Mouse (Mus musculus): ENCODE data around the gene Gm853. TPM values are rescaled to one million over a fixed set of nuclear protein-coding genes. Genes with fewer than 3 reads are reported as not detected.
A peak's percentile ranks its signal among the peaks of the same experiment; 100 is the strongest.

Gm853 gene
- polyA plus RNA-seq (2015; fragmentation: Nextera tagmentation; extraction: Ambion mirVana): 0.24 TPM in 1 of 2 replicates, not detected in the other

DNA sequence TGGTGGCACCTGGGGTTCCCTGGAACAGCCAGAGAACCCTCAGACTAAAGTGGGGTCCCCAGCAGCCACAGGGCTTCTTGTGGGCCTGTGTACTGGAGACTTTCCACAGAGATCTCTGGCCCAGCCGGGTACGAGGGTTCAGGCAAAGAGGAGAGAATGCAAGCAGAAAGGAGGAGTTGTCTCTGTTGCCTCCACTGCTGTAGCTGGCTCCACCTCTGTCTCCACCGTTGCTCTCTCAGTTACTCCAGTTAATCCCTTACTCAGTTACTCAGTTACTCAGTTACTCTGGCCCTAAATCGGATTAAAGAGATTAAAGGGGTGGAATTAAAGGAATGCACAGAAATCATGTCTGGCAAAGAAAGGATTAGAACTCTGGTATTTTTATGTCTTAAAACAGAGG, at the start of gene Gm853:
Gm853 (minus strand) TSS at position 223 of the 400 bp plus-strand sequence.
- Histone ChIP-seq H3K4me2 (replicated peaks) (no peak within 1 kb of the TSS), H3K27ac (no peak within 1 kb of the TSS), H3K4me1 (replicated peaks) (no peaks in the 10 kb centered on the region), H3K9ac (replicated peaks) (no peak within 1 kb of the TSS), H3K27me3 (no peaks in the 10 kb centered on the region), H3K4me3 (replicated peaks) (no peak within 1 kb of the TSS), H3K36me3 (no peaks in the 10 kb centered on the region), H3K9me3 (no peaks in the 10 kb centered on the region)
- no peak for ATAC-seq
- 46% methylated on average over 4 of the region's 4 CpGs for WGBS

GRCm38 (mm10) chr4:130270611-130271347, 48.6 kb upstream of the Gm853 start:
- no peaks in the 10 kb centered on the region for H3K27me3 ChIP-seq
- H3K9ac ChIP-seq (replicated peaks): no peak overlapping the region
- H3K4me3 ChIP-seq (replicated peaks): no peak overlapping the region
- 89% methylated on average over 6 of the region's 6 CpGs for whole genome bisulfite sequencing
- H3K36me3 ChIP-seq: peaks cover 10% of the 10 kb centered on the region; the same call in 1 of the 2 replicates
- no peak for ATAC-seq
- H3K9me3 ChIP-seq: no peaks in the 10 kb centered on the region
- H3K4me2 ChIP-seq (replicated peaks): no peak overlapping the region
- peaks cover 39% of the 10 kb centered on the region for H3K4me1 ChIP-seq (replicated peaks)
- no peak overlapping the region for H3K27ac ChIP-seq

- ATAC-seq: no peak
- WGBS: 86% methylated on average over 8 of the region's 8 CpGs
- H3K27ac ChIP-seq: no peak overlapping the region
Observed at GRCm38 (mm10) chr4:130270089-130270488, 47.9 kb upstream of the Gm853 start.

DNA sequence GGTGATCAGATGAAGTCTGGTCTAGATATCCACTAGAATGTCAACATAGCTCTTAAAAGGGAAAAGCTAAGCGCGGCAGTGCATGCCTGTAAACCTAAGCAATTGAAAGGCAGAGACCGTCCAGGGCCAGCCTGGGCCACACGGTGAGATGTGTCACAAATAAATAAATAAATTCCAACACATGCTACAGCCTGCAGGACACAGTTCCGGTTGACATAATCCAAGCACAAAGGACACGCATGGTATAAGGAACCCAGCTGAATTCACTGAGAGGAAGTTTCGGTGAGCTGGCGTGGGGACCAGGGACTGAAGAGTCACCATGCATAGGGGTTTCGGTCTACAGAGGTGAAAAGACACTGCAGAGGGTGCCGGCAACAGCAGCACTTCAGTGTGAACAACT, 46.5 kb upstream of the Gm853 start:
- no peaks in the 10 kb centered on the region for H3K9me3 ChIP-seq
- no peak overlapping the region for H3K4me3 ChIP-seq (replicated peaks)
- ATAC-seq: no peak
- H3K27ac ChIP-seq: no peak overlapping the region
- peaks cover 13% of the 10 kb centered on the region for H3K36me3 ChIP-seq
- no peak overlapping the region for H3K9ac ChIP-seq (replicated peaks)
- no peaks in the 10 kb centered on the region for H3K27me3 ChIP-seq
- H3K4me2 ChIP-seq (replicated peaks): no peak overlapping the region
- WGBS: 88% methylated on average over 10 of the region's 10 CpGs
- peaks cover 43% of the 10 kb centered on the region for H3K4me1 ChIP-seq (replicated peaks)

More at GRCm38 (mm10) chr4:130270089-130270488, 47.9 kb upstream of the Gm853 start:
- Histone ChIP-seq H3K4me1 (replicated peaks) (peaks cover 34% of the 10 kb centered on the region), H3K4me2 (replicated peaks) (no peak overlapping the region), H3K9ac (replicated peaks) (no peak overlapping the region), H3K36me3 (peaks cover 10% of the 10 kb centered on the region; the same call in 1 of the 2 replicates), H3K27me3 (no peaks in the 10 kb centered on the region), H3K9me3 (no peaks in the 10 kb centered on the region), H3K4me3 (replicated peaks) (no peak overlapping the region)

DNA sequence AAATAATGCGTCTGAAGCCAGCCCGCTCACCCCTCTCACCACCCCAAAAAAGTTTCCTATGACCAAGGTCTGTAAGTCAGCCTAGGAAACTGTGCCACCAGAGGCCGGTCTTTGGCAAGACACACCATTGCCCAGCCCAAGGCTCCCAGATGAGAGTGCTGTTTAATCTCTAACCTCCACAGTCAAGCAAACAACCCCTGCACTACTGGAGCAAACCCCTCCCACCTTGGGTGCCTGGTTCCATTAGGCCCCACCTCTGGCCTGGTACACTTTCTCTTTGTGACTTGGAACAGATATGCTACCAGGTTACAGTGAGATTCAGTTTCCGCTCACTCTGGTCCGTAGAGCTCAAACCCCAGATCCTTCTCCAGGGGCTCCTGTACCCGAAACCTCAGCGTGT, 44.9 kb upstream of the Gm853 start:
- ATAC-seq: no peak
- Histone ChIP-seq H3K4me3 (replicated peaks) (no peak overlapping the region), H3K4me1 (replicated peaks) (peaks cover 26% of the 10 kb centered on the region), H3K9ac (replicated peaks) (0 out of 2 replicates have a peak overlapping the region, but pooled peaks have one; percentile 7), H3K27me3 (no peaks in the 10 kb centered on the region), H3K36me3 (peaks cover 30% of the 10 kb centered on the region), H3K9me3 (no peaks in the 10 kb centered on the region), H3K27ac (no peak overlapping the region; the same call in 1 of the 2 replicates), H3K4me2 (replicated peaks) (no peak overlapping the region)
- 77% methylated on average over 7 of the region's 7 CpGs for WGBS

- no peak overlapping the region for H3K9ac ChIP-seq (replicated peaks)
- H3K4me3 ChIP-seq (replicated peaks): no peak overlapping the region
- no peak overlapping the region for H3K4me2 ChIP-seq (replicated peaks)
- H3K36me3 ChIP-seq: peaks cover 35% of the 10 kb centered on the region
- H3K4me1 ChIP-seq (replicated peaks): peaks cover 25% of the 10 kb centered on the region
- no peaks in the 10 kb centered on the region for H3K9me3 ChIP-seq
- H3K27me3 ChIP-seq: no peaks in the 10 kb centered on the region
- ATAC-seq: no peak
- 51% methylated on average over 9 of the region's 9 CpGs for WGBS
- no peak overlapping the region for H3K27ac ChIP-seq
Observed at GRCm38 (mm10) chr4:130266601-130267000, 44.4 kb upstream of the Gm853 start.

- ATAC-seq: peak; percentile 66
- peaks cover 25% of the 10 kb centered on the region for H3K4me1 ChIP-seq (replicated peaks)
- no peak overlapping the region for H3K27ac ChIP-seq
- H3K9me3 ChIP-seq: no peaks in the 10 kb centered on the region
- WGBS: 26% methylated on average over 24 of the region's 24 CpGs
- H3K36me3 ChIP-seq: peaks cover 47% of the 10 kb centered on the region
- H3K27me3 ChIP-seq: no peaks in the 10 kb centered on the region
- H3K9ac ChIP-seq (replicated peaks): peak overlapping the region; percentile 44; the same call in 1 of the 2 replicates
- no peak overlapping the region for H3K4me3 ChIP-seq (replicated peaks)
- H3K4me2 ChIP-seq (replicated peaks): peak overlapping the region; percentile 15; the same call in 1 of the 2 replicates
Observed at GRCm38 (mm10) chr4:130264698-130265349, 42.6 kb upstream of the Gm853 start.

GRCm38 (mm10) chr4:130264131-130264530, 41.9 kb upstream of the Gm853 start:
- Histone ChIP-seq H3K9me3 (no peaks in the 10 kb centered on the region), H3K27ac (no peak overlapping the region), H3K9ac (replicated peaks) (peak overlapping the region; percentile 44), H3K27me3 (no peaks in the 10 kb centered on the region), H3K4me2 (replicated peaks) (0 out of 2 replicates have a peak overlapping the region, but pooled peaks have one; percentile 15), H3K36me3 (peaks cover 53% of the 10 kb centered on the region), H3K4me1 (replicated peaks) (peaks cover 25% of the 10 kb centered on the region), H3K4me3 (replicated peaks) (no peak overlapping the region)
- 16% methylated on average over 11 of the region's 11 CpGs for WGBS
- peak; percentile 18; the same call in 1 of the 2 replicates for ATAC-seq

DNA sequence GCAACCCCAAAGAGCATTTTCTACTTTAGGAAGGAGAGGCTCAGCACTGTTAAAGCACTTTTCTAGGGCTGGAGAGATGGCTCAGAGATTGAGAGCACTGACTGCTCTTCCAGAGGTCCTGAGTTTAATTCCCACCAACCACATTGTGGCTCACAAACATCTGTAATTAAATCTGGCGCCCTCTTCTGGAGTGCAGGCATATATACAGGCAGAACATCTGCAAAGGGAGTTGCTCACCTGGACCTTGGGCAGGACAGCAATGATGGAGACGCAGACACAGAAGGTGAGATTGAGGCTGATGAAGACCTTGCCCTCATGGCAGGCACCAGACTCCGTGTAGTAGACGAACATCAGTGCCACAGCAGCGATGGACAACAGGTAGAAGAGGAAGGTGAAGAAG, 38.2 kb upstream of the Gm853 start:
- ATAC-seq: no peak
- Histone ChIP-seq H3K4me1 (replicated peaks) (peaks cover 12% of the 10 kb centered on the region), H3K36me3 (peaks cover 82% of the 10 kb centered on the region), H3K9me3 (no peaks in the 10 kb centered on the region), H3K9ac (replicated peaks) (no peak overlapping the region), H3K27ac (no peak overlapping the region), H3K4me2 (replicated peaks) (no peak overlapping the region), H3K27me3 (no peaks in the 10 kb centered on the region), H3K4me3 (replicated peaks) (no peak overlapping the region)
- 39% methylated on average over 5 of the region's 5 CpGs for whole genome bisulfite sequencing

DNA sequence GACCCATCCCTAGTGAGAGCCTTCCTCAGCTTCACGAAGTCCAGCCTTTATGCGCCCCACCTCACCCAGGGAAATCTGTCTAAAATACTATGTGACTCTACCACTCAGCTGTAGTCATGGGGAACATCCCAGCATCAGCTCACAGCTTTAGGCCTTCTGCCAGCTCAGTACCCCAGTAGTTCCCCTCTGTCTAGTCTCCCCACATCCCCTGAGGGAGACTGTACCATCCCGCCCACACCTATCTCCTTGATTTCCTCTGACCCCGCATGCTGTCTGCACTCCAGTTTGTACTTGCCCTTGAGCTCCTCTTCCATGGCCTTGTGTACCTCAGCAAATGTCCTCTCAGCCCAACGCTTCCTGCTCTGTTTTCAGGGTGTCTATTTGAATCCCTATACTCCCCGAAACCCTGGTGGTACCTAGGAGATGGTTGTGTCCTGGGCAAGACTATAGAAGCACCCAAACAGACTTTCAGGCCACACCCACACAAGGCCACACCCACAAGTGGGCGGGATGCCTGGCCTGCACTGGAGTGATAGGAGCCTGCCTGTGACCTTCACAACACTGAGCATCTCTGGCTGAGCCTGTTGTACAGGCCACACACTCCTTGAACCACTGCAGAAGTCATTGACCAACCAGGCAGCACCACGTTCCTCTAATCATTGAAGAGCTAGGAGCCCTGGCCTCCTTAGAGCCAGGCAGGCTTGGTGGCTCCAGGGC, 30.4 kb upstream of the Gm853 start:
- Histone ChIP-seq H3K27ac (no peak overlapping the region), H3K36me3 (peaks cover 70% of the 10 kb centered on the region), H3K4me2 (replicated peaks) (no peak overlapping the region), H3K9me3 (no peaks in the 10 kb centered on the region), H3K4me1 (replicated peaks) (no peaks in the 10 kb centered on the region), H3K9ac (replicated peaks) (no peak overlapping the region), H3K4me3 (replicated peaks) (no peak overlapping the region), H3K27me3 (no peaks in the 10 kb centered on the region)
- WGBS: 64% methylated on average over 8 of the region's 8 CpGs
- ATAC-seq: peak; percentile 58; the same call in 1 of the 2 replicates

DNA sequence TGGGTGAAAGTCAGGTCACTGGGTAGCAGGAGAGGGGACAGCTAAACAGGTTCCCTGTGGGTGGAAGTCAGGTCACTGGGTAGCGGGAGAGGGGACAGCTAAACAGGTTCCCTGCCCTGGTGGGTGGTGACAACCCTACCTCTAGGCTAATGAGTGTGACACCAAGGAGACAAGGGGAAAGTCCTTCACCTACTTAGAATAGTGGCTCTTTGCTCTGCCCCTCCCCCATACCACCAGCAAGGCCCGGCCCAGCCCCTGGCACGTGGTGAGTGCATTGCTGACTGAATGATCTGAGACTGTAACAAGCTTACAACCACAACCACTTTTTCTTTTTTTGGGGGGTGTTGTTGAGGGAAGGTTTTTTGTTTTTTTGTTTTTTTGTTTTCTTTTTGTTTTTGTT, 29.6 kb upstream of the Gm853 start:
- peaks cover 63% of the 10 kb centered on the region for H3K36me3 ChIP-seq
- no peaks in the 10 kb centered on the region for H3K27me3 ChIP-seq

More for the DNA sequence above, 29.6 kb upstream of the Gm853 start:
- Histone ChIP-seq H3K4me1 (replicated peaks) (no peaks in the 10 kb centered on the region), H3K9ac (replicated peaks) (no peak overlapping the region), H3K4me2 (replicated peaks) (no peak overlapping the region), H3K27ac (no peak overlapping the region), H3K9me3 (no peaks in the 10 kb centered on the region), H3K4me3 (replicated peaks) (no peak overlapping the region)
- no peak for ATAC-seq
- WGBS: 41% methylated on average over 3 of the region's 3 CpGs

Data from midbrain, embryonic 13.5 days (tissue).